Mouse (Mus musculus): ENCODE results near the gene Hsd17b11.

DNA sequence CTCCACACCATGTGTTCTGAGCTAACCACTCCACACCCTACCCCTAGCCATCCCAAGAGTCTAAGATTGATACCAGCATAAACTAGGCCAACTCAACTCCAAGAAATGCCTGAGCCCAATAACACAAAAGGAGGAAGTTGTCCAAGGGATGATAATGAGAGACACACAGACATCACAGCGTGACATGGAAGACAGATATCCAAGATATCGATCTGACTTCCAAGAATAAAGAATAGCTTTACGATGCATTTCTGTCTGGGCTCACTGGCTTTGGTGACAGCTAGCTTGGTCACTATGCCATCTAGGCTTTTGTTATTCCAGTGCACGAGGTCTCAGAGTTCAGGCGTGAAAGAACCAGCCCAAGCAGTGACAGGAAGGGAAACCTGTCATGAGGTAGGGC is 50.7 kb downstream of the Hsd17b11 start:
- TF ChIP-seq CTCF (conservative IDR thresholded peaks at IDR 0.05 in 1 of 2, IDR thresholded peaks at IDR 0.05 in 1 of 2; ENCODE audit: low read depth in 2 of 2, low read length in 2 of 2), result no peak
- no peak for TF ChIP-seq IRF4 (IDR thresholded peaks at IDR 0.05; ENCODE audit: low read depth, low read length)
- TF ChIP-seq EP300 (IDR thresholded peaks at IDR 0.05; ENCODE audit: low read length), result no peak
- TF ChIP-seq POLR2A (IDR thresholded peaks at IDR 0.05; ENCODE audit: low read depth, low read length), result no peak
- TF ChIP-seq TCF12 (IDR thresholded peaks at IDR 0.05; ENCODE audit: low read depth, low read length), result no peak
- no peak for TF ChIP-seq JUND (conservative IDR thresholded peaks at IDR 0.05; ENCODE audit: low read depth, low read length)

Measured in CH12.LX (cell line).